Mouse (Mus musculus) heart, embryonic 14.5 days (tissue): ENCODE measurements at regions not wholly inside any gene's neighbourhood (a gene's known extent, or its start where the extent isn't known, plus 50 kb on each side); places are given as distances from the start of the nearest gene placed in this dataset.

Source experiments
- ATAC-seq: fragments of 200-750 bp; cut with Nextera tagmentation; 2 replicates; pipeline ENCODE4 v1.8.0; 2017; ENCODE audit warnings: low read depth, moderate TSS enrichment; ENCODE audit not compliant: insufficient number of reproducible peaks, insufficient read depth, low FRiP score
- H3K27ac ChIP-seq, 2 experiments: fragments of 200-500 bp in 1 of 2; fragments of 300-500 bp in 1 of 2; sonication (generic) in 1 of 2; replicated peaks in 1 of 2; 2 replicates each; pipeline ENCODE4 v1.5.1; 2012 to 2014; ENCODE audit warnings: low read depth in 2 of 2, low read length in 2 of 2, control low read depth in 1 of 2, mild to moderate bottlenecking in 1 of 2, mixed read lengths in 1 of 2; ENCODE audit not compliant: control insufficient read depth in 1 of 2, insufficient read depth in 1 of 2
- H3K27me3 ChIP-seq: fragments of 300-500 bp; sonication (generic); 2 replicates; pipeline ENCODE4 v1.6.1; 2014; ENCODE audit warnings: mild to moderate bottlenecking, low read length, control low read depth; ENCODE audit not compliant: control insufficient read depth, insufficient read depth
- H3K36me3 ChIP-seq: fragments of 300-500 bp; sonication (generic); 2 replicates; pipeline ENCODE4 v1.6.1; 2014; ENCODE audit warnings: mild to moderate bottlenecking, control low read depth, low read length, mixed read lengths; ENCODE audit not compliant: control insufficient read depth, insufficient read depth
- H3K4me1 ChIP-seq, 2 experiments: fragments of 200-500 bp in 1 of 2; fragments of 300-500 bp in 1 of 2; sonication (generic) in 1 of 2; 2 replicates each; pipeline ENCODE4 v1.6.1; 2012 to 2014; ENCODE audit warnings: low read length in 2 of 2, control low read depth in 1 of 2, mixed read lengths in 1 of 2; ENCODE audit not compliant: control insufficient read depth in 2 of 2, insufficient read depth in 2 of 2
- H3K4me2 ChIP-seq: fragments of 300-500 bp; sonication (generic); 2 replicates; pipeline ENCODE4 v1.6.1; 2014; ENCODE audit warnings: mild to moderate bottlenecking, low read length
- H3K4me3 ChIP-seq, 2 experiments: fragments of 200-500 bp in 1 of 2; fragments of 300-500 bp in 1 of 2; sonication (generic) in 1 of 2; 2 replicates each; pipeline ENCODE4 v1.5.1; 2012 to 2014; ENCODE audit warnings: low read length in 2 of 2, mild to moderate bottlenecking in 2 of 2, control low read depth in 1 of 2, low read depth in 1 of 2, moderate library complexity in 1 of 2; ENCODE audit not compliant: control insufficient read depth in 1 of 2, insufficient read depth in 1 of 2
- H3K9ac ChIP-seq: fragments of 300-500 bp; sonication (generic); 2 replicates; pipeline ENCODE4 v1.6.1; 2014; ENCODE audit warnings: mild to moderate bottlenecking, low read length
- H3K9me3 ChIP-seq: fragments of 300-500 bp; sonication (generic); 2 replicates; pipeline ENCODE4 v1.6.1; 2016; ENCODE audit warnings: low read length, control low read depth; ENCODE audit not compliant: control insufficient read depth
- WGBS: fragments of 180-500 bp; shearing (Covaris S2); extraction: QIAGEN DNeasy Blood & Tissue Kit; methylation state at CpG from one replicate; pipeline ENCODE4 v1.1.7; 2014; 5-methylcytosine and 5-hydroxymethylcytosine counted together

GRCm38 (mm10) chr3:103436902-103437603 lies 138.0 kb upstream of the Syt6 start:
- Histone ChIP-seq H3K36me3 (no peaks in the 10 kb centered on the region), H3K27ac (no peak overlapping the region), H3K4me3 (no peak overlapping the region), H3K9me3 (no peaks in the 10 kb centered on the region), H3K4me1 (peaks cover 5 to 6% of the 10 kb centered on the region in 2 experiments; a peak in 3 of 4 replicates), H3K4me2 (no peak overlapping the region), H3K9ac (no peak overlapping the region), H3K27me3 (no peaks in the 10 kb centered on the region)
- ATAC-seq, result no peak
- 80% methylated on average over 9 of the region's 9 CpGs for WGBS

GRCm38 (mm10) chr3:103438791-103439354 lies 136.2 kb upstream of the Syt6 start:
- H3K9ac ChIP-seq, result no peak overlapping the region
- 49% methylated on average over 12 of the region's 12 CpGs for WGBS
- ATAC-seq, result no peak
- peaks cover 5% of the 10 kb centered on the region in 2 experiments; a peak in 3 of 4 replicates for H3K4me1 ChIP-seq
- H3K27me3 ChIP-seq, result no peaks in the 10 kb centered on the region
- no peak overlapping the region for H3K4me2 ChIP-seq
- H3K4me3 ChIP-seq, result no peak overlapping the region
- no peaks in the 10 kb centered on the region for H3K36me3 ChIP-seq
- H3K27ac ChIP-seq, result no peak overlapping the region
- H3K9me3 ChIP-seq, result no peaks in the 10 kb centered on the region

GRCm38 (mm10) chr3:103443247-103443646 lies 131.8 kb upstream of the Syt6 start:
- no peak for ATAC-seq
- H3K9ac ChIP-seq, result no peak overlapping the region
- WGBS, result 83% methylated on average over 6 of the region's 6 CpGs
- no peaks in the 10 kb centered on the region for H3K9me3 ChIP-seq
- H3K4me1 ChIP-seq, result peaks cover 0 to 2% of the 10 kb centered on the region in 2 experiments; a peak in 1 of 4 replicates
- no peak overlapping the region for H3K27ac ChIP-seq
- no peak overlapping the region for H3K4me3 ChIP-seq
- H3K27me3 ChIP-seq, result no peaks in the 10 kb centered on the region
- no peak overlapping the region for H3K4me2 ChIP-seq
- H3K36me3 ChIP-seq, result no peaks in the 10 kb centered on the region

- 85% methylated on average over 8 of the region's 8 CpGs for WGBS
- H3K36me3 ChIP-seq, result no peaks in the 10 kb centered on the region
- H3K4me2 ChIP-seq, result no peak overlapping the region
- H3K9ac ChIP-seq, result no peak overlapping the region
- no peak overlapping the region for H3K27ac ChIP-seq
- no peaks in the 10 kb centered on the region for H3K9me3 ChIP-seq
- H3K4me1 ChIP-seq, result no peaks in the 10 kb centered on the region; a peak in 1 of 4 replicates
- no peaks in the 10 kb centered on the region for H3K27me3 ChIP-seq
- ATAC-seq, result no peak
- no peak overlapping the region for H3K4me3 ChIP-seq
Measured at GRCm38 (mm10) chr3:103445852-103446251, 129.2 kb upstream of the Syt6 start.

GRCm38 (mm10) chr3:103449851-103450250 lies 125.2 kb upstream of the Syt6 start:
- no peak for ATAC-seq
- H3K27me3 ChIP-seq, result no peaks in the 10 kb centered on the region
- 67% methylated on average over 7 of the region's 7 CpGs for WGBS

GRCm38 (mm10) chr3:103451971-103452370 lies 123.1 kb upstream of the Syt6 start:
- Histone ChIP-seq H3K9me3 (no peaks in the 10 kb centered on the region), H3K4me1 (no peaks in the 10 kb centered on the region), H3K36me3 (no peaks in the 10 kb centered on the region), H3K4me3 (no peak overlapping the region), H3K9ac (no peak overlapping the region), H3K27ac (no peak overlapping the region), H3K27me3 (no peaks in the 10 kb centered on the region), H3K4me2 (no peak overlapping the region)
- WGBS, result 69% methylated on average over 3 of the region's 3 CpGs
- no peak for ATAC-seq

More at GRCm38 (mm10) chr3:103449851-103450250, 125.2 kb upstream of the Syt6 start:
- H3K9me3 ChIP-seq, result no peaks in the 10 kb centered on the region
- H3K4me3 ChIP-seq, result no peak overlapping the region
- H3K4me2 ChIP-seq, result no peak overlapping the region
- no peak overlapping the region for H3K27ac ChIP-seq
- no peaks in the 10 kb centered on the region for H3K36me3 ChIP-seq
- no peak overlapping the region for H3K9ac ChIP-seq
- no peaks in the 10 kb centered on the region for H3K4me1 ChIP-seq

GRCm38 (mm10) chr3:103463760-103464159 lies 111.3 kb upstream of the Syt6 start:
- H3K4me1 ChIP-seq, result no peaks in the 10 kb centered on the region
- no peak overlapping the region for H3K9ac ChIP-seq
- no peaks in the 10 kb centered on the region for H3K9me3 ChIP-seq
- 51% methylated on average over 4 of the region's 4 CpGs for WGBS
- H3K36me3 ChIP-seq, result no peaks in the 10 kb centered on the region
- ATAC-seq, result no peak
- no peak overlapping the region for H3K4me3 ChIP-seq
- no peak overlapping the region for H3K4me2 ChIP-seq
- no peak overlapping the region for H3K27ac ChIP-seq
- H3K27me3 ChIP-seq, result no peaks in the 10 kb centered on the region
